Mouse (Mus musculus): ENCODE measurements at regions not wholly inside any gene's neighbourhood (a gene's known extent, or its start where the extent isn't known, plus 50 kb on each side); places are given as distances from the start of the nearest gene placed in this dataset.

DNA sequence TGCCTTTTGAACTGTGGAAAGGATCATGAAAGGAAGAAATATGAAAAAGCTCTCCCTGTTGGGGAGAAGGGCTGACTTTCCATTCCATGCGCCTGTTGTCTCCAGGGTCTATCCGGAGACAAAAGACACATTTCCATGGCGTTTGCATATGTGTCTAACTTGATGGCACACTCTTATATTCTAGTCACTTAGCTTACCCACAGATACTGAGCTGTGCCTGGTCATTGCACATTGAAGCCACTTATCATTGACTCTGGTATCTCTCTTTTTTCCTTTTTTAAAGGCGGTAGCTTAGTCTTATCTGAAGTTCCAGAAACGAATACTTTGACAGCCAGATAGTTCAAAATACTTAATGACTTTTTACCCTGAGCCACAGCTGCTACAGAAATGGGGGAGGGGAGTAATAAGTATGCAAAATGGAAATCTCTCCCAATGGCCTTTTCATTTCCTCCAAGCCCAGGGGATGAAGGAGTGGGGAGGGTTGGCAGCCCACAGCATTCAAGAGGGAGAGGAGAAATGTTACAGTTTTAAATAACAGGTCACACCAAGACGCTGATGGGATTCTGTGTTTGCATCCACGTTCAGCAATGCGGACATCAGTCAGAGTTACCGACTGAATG is 137.9 kb upstream of the Slc35f3 start:
- in situ Hi-C loops (cut with MseI, MboI): no loop called here

DNA sequence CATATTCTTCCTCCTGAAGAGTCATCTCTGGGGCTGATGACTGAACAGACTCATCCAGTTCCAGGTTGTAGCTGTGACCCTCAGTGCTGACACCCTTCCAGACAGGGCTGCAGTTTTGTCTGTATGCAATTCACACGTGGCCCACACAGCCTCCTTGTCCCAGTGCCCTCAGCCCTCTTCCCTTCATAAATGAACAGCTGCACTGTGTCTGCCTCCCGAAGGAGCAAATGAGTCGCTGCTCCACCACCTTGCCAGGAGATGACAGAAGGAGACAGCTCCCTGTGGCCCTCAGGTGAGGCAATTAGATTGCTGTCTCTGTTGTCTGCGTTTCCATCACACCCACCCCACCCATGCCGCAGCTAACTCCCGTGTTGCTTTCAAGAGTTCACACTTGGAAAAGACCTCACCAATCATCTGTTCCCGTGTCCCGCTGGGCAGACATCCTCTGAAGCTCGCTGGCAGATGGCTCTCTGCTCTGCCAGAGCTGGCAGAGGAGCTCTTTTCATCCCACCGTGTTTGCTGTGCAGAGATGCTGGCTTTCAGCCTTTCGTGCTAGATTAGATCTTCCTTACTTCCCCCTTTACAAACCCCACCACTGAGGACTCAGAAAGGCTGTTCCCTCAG is 135.5 kb upstream of the Slc35f3 start:
- in situ Hi-C loops (cut with MseI, MboI): no loop called here

DNA sequence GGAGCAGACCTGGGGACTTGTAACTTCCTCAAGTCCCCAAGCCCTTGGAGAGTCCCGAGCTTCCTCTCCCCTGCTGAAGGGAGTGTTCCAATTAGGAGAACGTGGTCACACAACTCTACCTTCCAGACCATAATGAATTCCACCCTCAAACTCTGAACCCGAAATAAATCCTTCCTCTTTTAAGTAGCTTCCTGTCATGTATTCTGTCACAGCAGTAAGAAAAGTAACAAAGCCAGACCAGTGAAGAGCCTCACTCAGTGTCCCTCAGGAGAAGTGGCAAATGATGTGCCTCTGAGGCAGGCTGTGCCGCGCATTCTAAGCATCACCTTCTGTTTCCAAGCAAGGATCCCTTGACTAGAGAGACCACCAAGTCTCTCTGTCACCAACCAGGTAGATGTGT is 134.4 kb upstream of the Slc35f3 start:
- in situ Hi-C loops (cut with MseI, MboI): no loop called here

DNA sequence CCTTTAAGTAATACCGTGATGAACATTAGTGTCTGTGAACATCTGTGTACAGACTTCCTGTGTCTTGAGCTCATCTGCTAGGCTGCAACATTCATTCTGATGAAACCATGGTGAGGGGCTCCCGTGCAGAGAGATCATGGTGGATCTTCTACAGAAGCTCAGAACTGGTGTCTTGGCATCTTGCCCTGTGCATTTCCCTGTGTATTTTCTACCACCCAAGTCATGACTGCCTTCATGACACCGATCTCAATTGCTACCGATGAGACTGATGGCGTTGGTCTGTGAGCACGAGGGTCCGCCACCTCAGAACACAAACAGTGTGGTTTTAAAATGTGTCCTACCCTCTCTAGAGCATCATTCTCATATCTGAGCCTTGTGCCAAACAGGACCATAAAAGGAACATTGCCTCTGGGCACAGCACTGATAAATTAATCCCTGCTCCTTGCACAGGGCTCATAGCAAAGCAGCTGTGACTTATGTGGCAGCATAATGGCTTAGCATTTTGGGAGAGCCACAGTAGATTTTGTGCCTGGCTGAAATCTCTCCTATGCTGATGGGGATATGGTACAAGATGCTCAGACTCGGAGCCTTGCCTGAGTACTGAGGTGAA is 132.8 kb upstream of the Slc35f3 start:
- in situ Hi-C loops (cut with MseI, MboI): no loop called here

DNA sequence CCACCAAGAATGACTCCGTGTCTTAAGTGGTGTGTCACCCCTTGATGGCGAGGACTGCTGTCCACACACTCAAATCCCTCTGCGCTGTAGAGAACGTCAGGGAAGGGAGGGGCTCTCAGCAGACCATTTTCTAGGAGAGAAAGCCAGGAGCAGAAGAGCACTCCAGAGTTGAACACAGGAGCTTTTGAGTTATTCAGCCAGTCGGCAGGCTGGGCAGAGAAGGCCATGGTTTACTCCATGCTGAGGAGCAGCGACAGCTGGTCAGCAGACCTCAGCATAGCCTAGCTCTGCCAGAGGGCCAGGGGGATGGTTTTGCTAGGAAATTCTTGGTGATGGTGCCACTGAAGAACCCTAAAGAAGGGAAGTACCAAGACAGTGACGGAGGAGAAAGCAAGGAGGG is 132.0 kb upstream of the Slc35f3 start:
- in situ Hi-C loops (cut with MseI, MboI): no loop called here

DNA sequence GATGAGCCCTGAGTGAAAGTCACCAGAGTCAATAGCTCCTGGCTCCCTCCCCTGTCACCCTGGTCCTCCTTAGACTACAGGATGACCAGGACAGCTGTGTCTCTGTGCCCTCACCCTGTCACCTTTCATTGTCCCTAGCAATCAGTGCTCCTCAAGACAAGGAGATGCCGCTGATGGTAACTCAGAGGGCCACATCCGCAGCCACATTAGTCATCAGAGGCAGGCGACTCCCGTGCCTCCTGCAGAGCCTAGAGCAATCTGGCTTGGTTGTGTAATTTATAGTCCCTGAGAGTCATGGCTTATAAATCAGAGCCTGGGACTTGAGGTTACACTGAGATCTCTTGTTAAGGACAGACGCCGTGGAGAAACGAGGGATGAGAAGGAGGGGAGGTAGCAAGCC is 123.9 kb upstream of the Slc35f3 start:
- in situ Hi-C loops (cut with MseI, MboI): no loop called here

DNA sequence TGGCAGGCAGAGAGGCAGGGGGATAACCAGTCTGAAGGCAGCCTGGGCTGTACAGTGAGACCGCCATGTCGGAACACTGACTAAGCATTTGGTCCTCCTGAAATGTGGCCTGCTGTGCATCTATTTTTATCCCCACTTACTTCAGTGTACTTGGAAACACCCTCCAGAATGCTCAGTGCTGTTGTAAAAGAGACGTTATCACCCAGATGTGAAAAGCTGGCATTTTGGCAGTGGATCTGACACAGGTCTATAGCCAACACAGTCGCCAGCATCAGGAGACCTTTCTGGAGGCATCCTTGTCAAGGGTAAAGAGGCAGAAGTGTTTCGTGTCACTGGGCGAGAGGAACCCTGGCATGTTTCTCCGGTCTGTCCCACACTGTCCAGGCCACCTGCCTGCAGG is 122.1 kb upstream of the Slc35f3 start:
- in situ Hi-C loops (cut with MseI, MboI): no loop called here

DNA sequence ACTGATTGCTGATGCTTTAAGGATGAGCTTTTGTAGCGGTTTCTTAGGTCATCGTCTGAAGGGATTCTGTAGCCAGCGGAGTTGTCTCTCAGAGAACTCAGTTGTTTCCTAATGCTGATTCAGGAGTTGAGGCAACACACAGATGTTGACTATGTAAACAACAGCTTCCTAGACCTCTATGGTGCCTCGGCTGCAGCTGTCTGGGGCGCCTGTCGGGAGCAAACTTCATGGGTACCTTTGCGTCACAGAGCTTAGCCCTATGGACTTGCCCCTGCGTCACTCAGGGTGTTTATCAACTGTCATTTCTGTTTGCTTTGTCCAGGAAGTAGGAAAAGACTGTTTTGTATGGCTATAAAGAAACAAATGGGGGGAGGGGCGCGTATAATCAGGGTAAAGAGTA is 120.5 kb upstream of the Slc35f3 start:
- in situ Hi-C loops (cut with MseI, MboI): no loop called here

DNA sequence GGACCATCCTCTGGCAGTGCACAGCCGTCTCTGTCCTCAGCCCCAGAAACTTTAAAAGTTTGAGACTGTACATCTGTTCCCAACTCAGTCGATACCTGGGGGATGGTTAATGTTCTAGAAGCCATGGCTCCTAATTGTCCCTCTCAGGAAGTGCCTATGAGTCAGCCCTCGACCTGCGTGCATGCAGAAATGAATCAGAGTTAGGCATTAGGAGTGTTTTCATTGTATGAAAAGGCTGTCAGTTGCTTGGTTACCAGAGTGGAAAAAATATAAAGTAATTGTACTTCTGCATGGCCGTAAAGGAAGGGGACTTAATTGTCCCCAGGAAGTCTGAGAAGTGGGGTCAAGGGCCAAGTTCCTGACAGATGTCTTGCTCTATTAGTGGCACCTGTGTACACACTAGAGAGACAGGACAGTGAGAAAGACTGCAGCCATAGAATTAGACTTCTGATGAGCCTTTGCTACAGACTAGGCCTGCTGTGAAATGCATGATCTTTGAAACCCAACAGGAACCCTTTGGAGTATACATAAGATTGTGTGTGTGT is 109.5 kb upstream of the Slc35f3 start:
- in situ Hi-C loops (cut with MseI, MboI): no loop called here

DNA sequence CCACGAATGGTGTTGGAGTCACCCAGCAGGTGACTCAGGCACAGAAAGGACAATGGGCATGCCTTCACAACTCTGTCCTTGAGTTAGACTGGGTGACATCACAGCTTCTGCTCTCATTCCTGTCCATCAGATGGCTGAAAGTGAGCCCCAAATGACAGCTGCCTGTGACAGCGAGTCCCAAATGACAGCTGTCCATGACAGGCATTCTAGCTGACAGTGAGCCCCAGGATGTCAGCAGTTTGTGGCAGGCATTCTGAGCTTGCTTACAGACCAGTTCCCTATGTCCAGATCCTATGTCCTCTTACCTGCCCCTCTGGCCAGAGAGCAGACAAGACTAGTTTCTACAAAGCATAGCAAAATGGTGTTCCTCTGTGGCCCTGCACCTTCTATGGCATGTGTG is 102.7 kb upstream of the Slc35f3 start:
- in situ Hi-C loops (cut with MseI, MboI): no loop called here

DNA sequence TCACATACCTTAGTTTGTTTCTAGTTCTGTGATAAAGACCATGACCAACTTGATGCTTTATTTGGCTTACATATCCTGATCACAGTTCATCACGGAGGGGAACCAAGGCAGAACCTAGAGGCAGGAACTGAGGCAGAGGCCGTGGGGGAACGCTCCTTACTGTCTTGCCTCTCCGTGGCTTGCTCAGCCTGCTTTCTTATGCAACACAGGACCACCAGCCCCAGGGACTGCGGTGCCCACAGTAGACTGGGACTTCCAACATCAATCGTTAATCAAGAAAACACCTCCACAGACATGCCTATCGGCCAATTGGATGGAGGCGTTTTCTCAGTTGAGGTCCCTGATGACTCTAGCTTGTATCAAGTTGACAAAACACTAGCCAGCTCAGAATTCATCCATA is 87.8 kb upstream of the Slc35f3 start:
- in situ Hi-C loops (cut with MseI, MboI): no loop called here

DNA sequence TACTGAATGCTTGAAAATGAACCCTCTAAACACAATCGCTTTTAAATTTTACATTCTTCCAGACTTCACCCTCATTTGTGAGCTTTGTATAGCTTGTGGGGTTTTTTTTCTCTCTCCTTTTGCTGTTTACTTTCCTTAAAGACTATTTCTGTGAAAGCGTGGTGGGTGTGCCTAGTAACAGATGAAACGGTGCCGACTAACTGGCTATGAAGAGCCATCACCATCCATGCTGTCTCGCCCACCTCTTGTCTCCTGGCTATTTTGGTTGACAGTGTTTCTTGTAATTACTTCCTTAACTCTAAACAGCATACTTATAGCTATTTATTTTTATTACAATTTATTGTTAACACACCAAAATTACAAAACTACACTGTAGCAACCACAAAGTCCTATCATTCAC is 85.6 kb upstream of the Slc35f3 start:
- in situ Hi-C loops (cut with MseI, MboI): no loop called here

DNA sequence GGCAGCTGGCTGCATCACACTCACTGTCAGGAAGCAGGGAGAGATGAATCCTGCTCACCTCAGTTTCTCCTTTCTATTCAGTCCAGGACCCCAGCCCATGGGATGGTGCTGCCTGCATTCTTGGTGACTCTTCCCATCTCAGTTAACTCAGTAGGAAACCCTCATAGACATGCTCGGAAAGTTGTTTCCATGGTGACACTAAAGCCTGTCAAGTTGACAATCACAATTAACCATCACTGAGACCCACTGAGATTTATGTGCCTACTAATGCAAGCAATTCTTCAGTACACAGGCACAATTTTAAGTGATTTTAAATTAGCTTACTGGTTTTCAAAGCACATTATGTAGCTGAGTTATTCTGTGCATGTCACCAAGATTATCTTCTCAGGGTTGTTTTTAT is 83.8 kb upstream of the Slc35f3 start:
- in situ Hi-C loops (cut with MseI, MboI): no loop called here

DNA sequence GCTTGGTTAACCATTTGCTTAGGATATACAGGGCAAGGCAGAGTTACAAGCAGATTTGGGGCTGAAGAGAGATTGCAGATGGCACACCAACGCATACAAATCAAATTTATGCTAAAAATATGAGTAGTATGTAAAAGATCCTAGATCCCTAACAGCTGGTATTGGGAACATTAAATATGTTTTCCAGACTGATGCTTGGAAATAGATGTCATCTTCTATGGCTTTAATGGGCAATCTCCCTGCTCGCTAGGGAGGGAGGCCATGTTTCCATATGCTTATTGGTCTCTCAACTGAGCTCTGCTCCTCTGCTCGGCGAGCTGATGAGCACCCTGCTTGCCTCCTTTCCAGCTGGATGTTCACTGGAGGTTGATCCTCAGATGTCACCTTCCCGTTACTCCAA is 82.0 kb upstream of the Slc35f3 start:
- in situ Hi-C loops (cut with MseI, MboI): no loop called here

DNA sequence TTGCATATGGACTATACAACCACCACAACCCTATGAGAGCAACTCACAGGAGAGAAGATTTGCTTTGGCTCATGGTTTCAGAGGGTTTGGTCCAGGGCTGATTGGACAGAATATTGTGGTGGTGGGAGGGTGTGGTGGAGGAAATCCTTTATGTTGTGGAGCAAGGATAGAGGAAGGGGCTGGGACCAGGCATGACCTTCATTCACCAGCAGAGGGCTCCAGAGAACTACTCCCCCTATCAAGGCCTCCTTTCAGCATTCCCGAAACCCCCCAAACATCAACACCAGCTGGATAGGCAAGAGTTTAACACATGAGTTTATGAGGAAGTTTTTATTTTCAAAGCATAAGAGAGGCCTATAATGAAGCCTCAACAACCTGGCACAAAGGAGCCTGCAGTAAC is 76.7 kb upstream of the Slc35f3 start:
- in situ Hi-C loops (cut with MseI, MboI): no loop called here

DNA sequence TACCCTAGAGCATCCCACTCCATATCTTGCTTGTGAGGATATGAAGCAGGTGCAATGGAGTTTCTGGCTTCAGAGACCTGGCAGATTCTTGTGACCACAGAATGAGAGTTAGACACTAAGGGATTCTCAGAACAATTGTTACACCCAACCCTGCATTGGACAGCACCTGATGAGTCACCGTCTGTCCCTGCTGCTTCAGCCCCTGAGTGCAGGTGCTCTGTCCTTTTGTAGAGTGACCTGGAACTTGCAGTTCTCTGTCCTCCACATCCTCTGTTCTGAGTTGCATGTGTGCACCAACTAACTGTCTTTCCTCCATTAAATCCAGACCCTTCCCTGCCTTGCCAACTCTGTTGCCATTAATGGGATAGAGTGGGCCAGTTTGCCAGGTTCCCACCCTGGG is 66.6 kb upstream of the Slc35f3 start:
- in situ Hi-C loops (cut with MseI, MboI): no loop called here

DNA sequence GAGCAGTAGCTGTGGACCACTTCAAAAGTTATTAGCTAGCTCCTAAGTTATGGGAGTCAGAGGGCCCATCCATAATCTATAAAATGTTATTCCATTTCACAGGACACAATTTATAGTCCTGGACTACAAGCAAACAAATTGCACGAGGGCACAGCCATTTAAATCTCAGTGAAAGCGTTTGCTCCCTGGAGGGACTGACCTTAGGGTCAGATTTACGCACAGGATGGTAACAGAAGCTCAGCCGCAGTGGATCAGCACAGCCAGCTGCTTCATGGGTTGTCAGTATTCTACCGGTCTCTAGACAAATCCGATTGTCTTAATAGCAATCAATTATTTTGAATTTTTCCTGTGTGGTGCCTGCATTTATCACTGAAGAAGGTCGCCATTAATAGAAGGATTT is 65.8 kb upstream of the Slc35f3 start:
- in situ Hi-C loops (cut with MseI, MboI): no loop called here

DNA sequence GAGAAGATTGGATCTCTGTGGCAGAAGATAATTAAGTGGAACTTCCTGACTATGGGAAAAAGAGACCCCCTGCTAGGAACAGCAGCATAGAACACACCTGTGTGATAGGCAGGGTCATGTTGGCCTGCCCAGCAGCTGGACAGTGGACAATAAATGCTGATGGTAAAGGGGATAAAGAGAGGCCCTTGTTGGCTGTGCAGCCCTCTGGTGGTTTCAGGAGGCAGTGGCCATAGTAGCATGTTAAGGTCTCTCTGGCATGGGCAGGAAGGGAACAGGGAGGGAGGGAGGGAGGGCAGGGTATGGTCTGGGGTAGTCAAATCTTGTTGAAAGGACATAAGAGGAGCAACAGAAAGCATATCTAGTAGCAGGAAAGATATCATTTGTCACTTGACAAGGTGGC is 58.7 kb upstream of the Slc35f3 start:
- in situ Hi-C loops (cut with MseI, MboI): no loop called here

DNA sequence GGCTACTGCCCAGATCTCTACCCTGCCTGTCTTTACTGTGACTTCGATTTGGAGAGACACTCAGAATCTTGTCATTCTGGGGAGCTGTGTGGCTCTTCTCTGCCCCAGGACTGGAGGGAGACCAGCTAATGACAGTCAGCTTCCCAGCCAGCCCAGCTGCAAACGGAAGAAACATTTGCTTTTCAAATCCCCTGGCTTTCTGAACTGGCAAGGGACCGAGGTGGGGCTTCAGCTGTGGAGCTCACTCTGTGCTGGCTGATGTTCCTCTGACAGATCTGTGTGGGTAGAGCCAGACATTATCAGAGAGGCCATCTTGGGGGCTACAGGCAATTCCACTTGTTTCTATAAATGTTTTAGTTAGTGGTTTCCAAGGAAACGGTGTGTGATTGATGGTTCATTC is 54.0 kb upstream of the Slc35f3 start:
- in situ Hi-C loops (cut with MseI, MboI): no loop called here

Data from mouse trophoblast stem cell (cell line).